Mouse (Mus musculus): ENCODE results near the gene Coasy. TPM values are rescaled to one million over a fixed set of nuclear protein-coding genes. Genes with fewer than 3 reads are reported as not detected.

Gene Coasy
- polyA plus RNA-seq, 1 experiment from 2014 or later, result 26.8 TPM

- ATAC-seq (ENCODE audit: low FRiP score, low TSS enrichment) (peak; percentile 65), DNase-seq (ENCODE audit: low spot score) (no peak)
- WGBS, result 1% methylated on average over 36 of the region's 36 CpGs
- no peak for TF ChIP-seq CTCF (IDR thresholded peaks at IDR 0.05; ENCODE audit: low read depth)
- TF ChIP-seq EP300 (optimal IDR thresholded peaks at IDR 0.05), result no peak
- Histone ChIP-seq H3K4me1 (replicated peaks; ENCODE audit: control insufficient read depth, insufficient read depth) (no peaks in the 10 kb centered on the region; the same call in 1 of the 2 replicates), H3K4me3 (ENCODE audit: low read depth, low read length) (peak overlapping the region; percentile 73), H3K9me3 (ENCODE audit: control insufficient read depth, low read length) (no peaks in the 10 kb centered on the region), H3K27ac (replicated peaks) (peak overlapping the region; percentile 61), H3K9ac (ENCODE audit: low read length) (peak overlapping the region; percentile 75), H3K4me2 (replicated peaks; ENCODE audit: low read depth) (peak overlapping the region; percentile 99), H3K27me3 (ENCODE audit: control insufficient read depth, insufficient read depth, low read length) (no peaks in the 10 kb centered on the region), H3K36me3 (ENCODE audit: control insufficient read depth, insufficient read depth, low read length) (no peaks in the 10 kb centered on the region; the same call in 1 of the 2 replicates)
These were observed 12.2 kb upstream of the Coasy start for GRCm38 (mm10) chr11:101070189-101070527.

- H3K9me3 ChIP-seq (ENCODE audit: control insufficient read depth, low read length), result no peaks in the 10 kb centered on the region
- H3K4me1 ChIP-seq (replicated peaks; ENCODE audit: control insufficient read depth, insufficient read depth), result no peaks in the 10 kb centered on the region; the same call in 1 of the 2 replicates
- TF ChIP-seq CTCF (IDR thresholded peaks at IDR 0.05; ENCODE audit: low read depth) (no peak), EP300 (optimal IDR thresholded peaks at IDR 0.05) (no peak)
- no peak for DNase-seq (ENCODE audit: low spot score)
- no peak for ATAC-seq (ENCODE audit: low FRiP score, low TSS enrichment)
- H3K4me2 ChIP-seq (replicated peaks; ENCODE audit: low read depth), result no peak overlapping the region
- H3K27me3 ChIP-seq (ENCODE audit: control insufficient read depth, insufficient read depth, low read length), result no peaks in the 10 kb centered on the region
- no peaks in the 10 kb centered on the region; the same call in 1 of the 2 replicates for H3K36me3 ChIP-seq (ENCODE audit: control insufficient read depth, insufficient read depth, low read length)
- WGBS, result 76% methylated on average over 6 of the region's 6 CpGs
- no peak overlapping the region for H3K27ac ChIP-seq (replicated peaks)
- no peak overlapping the region for H3K4me3 ChIP-seq (ENCODE audit: low read depth, low read length)
- no peak overlapping the region; the same call in 1 of the 2 replicates for H3K9ac ChIP-seq (ENCODE audit: low read length)
These were observed 11.4 kb upstream of the Coasy start for GRCm38 (mm10) chr11:101070987-101071386.

- H3K27me3 ChIP-seq (ENCODE audit: control insufficient read depth, insufficient read depth, low read length), result no peaks in the 10 kb centered on the region
- H3K4me2 ChIP-seq (replicated peaks; ENCODE audit: low read depth), result no peak overlapping the region
- H3K36me3 ChIP-seq (ENCODE audit: control insufficient read depth, insufficient read depth, low read length), result no peaks in the 10 kb centered on the region; the same call in 1 of the 2 replicates
- ATAC-seq (ENCODE audit: low FRiP score, low TSS enrichment) (no peak), DNase-seq (ENCODE audit: low spot score) (no peak)
- no peaks in the 10 kb centered on the region; the same call in 1 of the 2 replicates for H3K4me1 ChIP-seq (replicated peaks; ENCODE audit: control insufficient read depth, insufficient read depth)
- H3K4me3 ChIP-seq (ENCODE audit: low read depth, low read length), result no peak overlapping the region
- H3K9ac ChIP-seq (ENCODE audit: low read length), result no peak overlapping the region
- H3K9me3 ChIP-seq (ENCODE audit: control insufficient read depth, low read length), result no peaks in the 10 kb centered on the region
- H3K27ac ChIP-seq (replicated peaks), result no peak overlapping the region
- TF ChIP-seq CTCF (IDR thresholded peaks at IDR 0.05; ENCODE audit: low read depth), result no peak
- WGBS, result 70% methylated on average over 14 of the region's 14 CpGs
These were observed 10.4 kb upstream of the Coasy start for GRCm38 (mm10) chr11:101071810-101072428.

- no peak within 1 kb of the TSS for H3K4me2 ChIP-seq (replicated peaks; ENCODE audit: low read depth)
- no peak for DNase-seq (ENCODE audit: low spot score)
- no peaks in the 10 kb centered on the region for H3K9me3 ChIP-seq (ENCODE audit: control insufficient read depth, low read length)
- H3K9ac ChIP-seq (ENCODE audit: low read length), result no peak within 1 kb of the TSS
- no peak within 1 kb of the TSS for H3K4me3 ChIP-seq (ENCODE audit: low read depth, low read length)
- H3K27me3 ChIP-seq (ENCODE audit: control insufficient read depth, insufficient read depth, low read length), result peaks cover 9% of the 10 kb centered on the region; the same call in 1 of the 2 replicates
- TF ChIP-seq EP300 (optimal IDR thresholded peaks at IDR 0.05) (no peak), CTCF (IDR thresholded peaks at IDR 0.05; ENCODE audit: low read depth) (no peak)
- WGBS, result 74% methylated on average over 9 of the region's 9 CpGs
- no peaks in the 10 kb centered on the region; the same call in 1 of the 2 replicates for H3K4me1 ChIP-seq (replicated peaks; ENCODE audit: control insufficient read depth, insufficient read depth)
- no peak within 1 kb of the TSS for H3K27ac ChIP-seq (replicated peaks)
- no peaks in the 10 kb centered on the region for H3K36me3 ChIP-seq (ENCODE audit: control insufficient read depth, insufficient read depth, low read length)
- ATAC-seq (ENCODE audit: low FRiP score, low TSS enrichment), result no peak
These were observed 4.2 kb upstream of the Coasy start, which contains the start of gene Hsd17b1 for GRCm38 (mm10) chr11:101078121-101078520. Gene Hsd17b1 (plus strand): TSS chr11:101078411.

GRCm38 (mm10) chr11:101079746-101080145 lies 2.6 kb upstream of the Coasy start:
- DNase-seq (ENCODE audit: low spot score), result peak; percentile 17

GRCm38 (mm10) chr11:101080421-101080820 lies 1.9 kb upstream of the Coasy start:
- no peaks in the 10 kb centered on the region for H3K36me3 ChIP-seq (ENCODE audit: control insufficient read depth, insufficient read depth, low read length)
- DNase-seq (ENCODE audit: low spot score), result no peak
- TF ChIP-seq EP300 (optimal IDR thresholded peaks at IDR 0.05), result no peak
- TF ChIP-seq CTCF (IDR thresholded peaks at IDR 0.05; ENCODE audit: low read depth), result no peak
- WGBS, result 65% methylated on average over 5 of the region's 5 CpGs
- no peaks in the 10 kb centered on the region; the same call in 1 of the 2 replicates for H3K4me1 ChIP-seq (replicated peaks; ENCODE audit: control insufficient read depth, insufficient read depth)
- H3K9me3 ChIP-seq (ENCODE audit: control insufficient read depth, low read length), result no peaks in the 10 kb centered on the region
- H3K4me3 ChIP-seq (ENCODE audit: low read depth, low read length), result no peak overlapping the region
- H3K9ac ChIP-seq (ENCODE audit: low read length), result no peak overlapping the region
- H3K4me2 ChIP-seq (replicated peaks; ENCODE audit: low read depth), result no peak overlapping the region
- no peak overlapping the region for H3K27ac ChIP-seq (replicated peaks)
- H3K27me3 ChIP-seq (ENCODE audit: control insufficient read depth, insufficient read depth, low read length), result peaks cover 9% of the 10 kb centered on the region; the same call in 1 of the 2 replicates
- ATAC-seq (ENCODE audit: low FRiP score, low TSS enrichment), result no peak

More at GRCm38 (mm10) chr11:101079746-101080145, 2.6 kb upstream of the Coasy start:
- 11% methylated on average over 27 of the region's 27 CpGs for WGBS
- peak overlapping the region; percentile 32; the same call in 1 of the 2 replicates for H3K4me2 ChIP-seq (replicated peaks; ENCODE audit: low read depth)
- no peak overlapping the region for H3K9ac ChIP-seq (ENCODE audit: low read length)
- H3K27ac ChIP-seq (replicated peaks), result no peak overlapping the region
- H3K4me1 ChIP-seq (replicated peaks; ENCODE audit: control insufficient read depth, insufficient read depth), result no peaks in the 10 kb centered on the region; the same call in 1 of the 2 replicates
- TF ChIP-seq CTCF (IDR thresholded peaks at IDR 0.05; ENCODE audit: low read depth) (no peak), EP300 (optimal IDR thresholded peaks at IDR 0.05) (no peak)
- H3K27me3 ChIP-seq (ENCODE audit: control insufficient read depth, insufficient read depth, low read length), result peaks cover 9% of the 10 kb centered on the region; the same call in 1 of the 2 replicates
- ATAC-seq (ENCODE audit: low FRiP score, low TSS enrichment), result no peak
- no peaks in the 10 kb centered on the region for H3K36me3 ChIP-seq (ENCODE audit: control insufficient read depth, insufficient read depth, low read length)
- no peak overlapping the region for H3K4me3 ChIP-seq (ENCODE audit: low read depth, low read length)
- H3K9me3 ChIP-seq (ENCODE audit: control insufficient read depth, low read length), result no peaks in the 10 kb centered on the region
